Comparison of ENCODE assay signal across 8 mouse cellular contexts in genomic region chr14:60086808-60087725, GRCm38 (mm10).
A peak's percentile ranks its signal among the peaks of the same experiment; 100 is the strongest.
DNase-seq lines count a peak whose midpoint lies in the region; ATAC-seq lines count a peak whose summit lies in the region.

No protein-coding gene starts in this region.

- peak; percentile 82 for ATAC-seq in frontal cortex, adult (ENCODE audit: low TSS enrichment)
- peak; percentile 97 for ATAC-seq in intestine, embryonic 15.5 days
- peak; percentile 61; the same call in 1 of the 2 replicates for ATAC-seq in liver, embryonic 15.5 days (ENCODE audit: insufficient read depth)

- 11% methylated on average over 33 of the region's 33 CpGs for WGBS in embryonic facial prominence, embryonic 10.5 days
- 9% methylated on average over 31 of the region's 33 CpGs for WGBS in intestine, embryonic 15.5 days
- 16% methylated on average over 26 of the region's 33 CpGs for WGBS in liver, embryonic 15.5 days (ENCODE audit: insufficient replicate concordance)

- H3K4me1 ChIP-seq in embryonic facial prominence, embryonic 10.5 days = peaks cover 14% of the 10 kb centered on the region
- H3K4me1 ChIP-seq in intestine, embryonic 15.5 days (replicated peaks) = peaks cover 10% of the 10 kb centered on the region
- peaks cover 6% of the 10 kb centered on the region for H3K4me1 ChIP-seq in liver, embryonic 15.5 days (replicated peaks)

- peak overlapping the region; percentile 88 for H3K4me2 ChIP-seq in intestine, embryonic 15.5 days (replicated peaks)
- H3K4me2 ChIP-seq in liver, embryonic 15.5 days = peak overlapping the region; percentile 54

- DNase-seq in frontal cortex, postnatal 14 days (ENCODE audit: low spot score in 2 of 2) = no peak
- peak; percentile 28 for DNase-seq in adrenal gland, adult 2 months
- DNase-seq in embryonic facial prominence, embryonic 10.5 days (ENCODE audit: low spot score) = peak; percentile 88
- DNase-seq in neural tube, embryonic 10.5 days (ENCODE audit: extremely low spot score, low spot score) = peak; percentile 74
- DNase-seq in thymus, postnatal 10 days (ENCODE audit: low spot score in 2 of 2) = peak; percentile 7 to 41

- H3K9ac ChIP-seq in intestine, embryonic 15.5 days = no peak overlapping the region
- no peak overlapping the region for H3K9ac ChIP-seq in liver, embryonic 15.5 days

- peak overlapping the region; percentile 65 for H3K4me3 ChIP-seq in embryonic facial prominence, embryonic 10.5 days
- H3K4me3 ChIP-seq in intestine, embryonic 15.5 days (replicated peaks) = peak overlapping the region; percentile 43
- H3K4me3 ChIP-seq in liver, embryonic 15.5 days (replicated peaks) = peak overlapping the region; percentile 25; the same call in 1 of the 2 replicates

- H3K36me3 ChIP-seq in embryonic facial prominence, embryonic 10.5 days (replicated peaks) = no peaks in the 10 kb centered on the region
- H3K36me3 ChIP-seq in intestine, embryonic 15.5 days = no peaks in the 10 kb centered on the region
- H3K36me3 ChIP-seq in liver, embryonic 15.5 days (replicated peaks) = no peaks in the 10 kb centered on the region

- peak overlapping the region; percentile 70 for H3K27ac ChIP-seq in embryonic facial prominence, embryonic 10.5 days (replicated peaks)
- no peak overlapping the region for H3K27ac ChIP-seq in intestine, embryonic 15.5 days
- no peak overlapping the region for H3K27ac ChIP-seq in liver, embryonic 15.5 days (replicated peaks)

- H3K9me3 ChIP-seq in embryonic facial prominence, embryonic 10.5 days = no peaks in the 10 kb centered on the region
- H3K9me3 ChIP-seq in intestine, embryonic 15.5 days = no peaks in the 10 kb centered on the region
- no peaks in the 10 kb centered on the region for H3K9me3 ChIP-seq in liver, embryonic 15.5 days (replicated peaks)

- peaks cover 23% of the 10 kb centered on the region for H3K27me3 ChIP-seq in embryonic facial prominence, embryonic 10.5 days (replicated peaks; ENCODE audit: low read depth, poor library complexity, severe bottlenecking)
- H3K27me3 ChIP-seq in intestine, embryonic 15.5 days (replicated peaks) = 0 out of 2 replicates have a peak, but pooled peaks cover 2% of the 10 kb centered on the region
- H3K27me3 ChIP-seq in liver, embryonic 15.5 days = peaks cover 15% of the 10 kb centered on the region; the same call in 1 of the 2 replicates

Comparison
In these comparisons a context has a peak if more than half of its experiments do, and no peak if none do; other contexts are left out.
1. DNase-seq: peak in adrenal gland, adult 2 months (single experiment), embryonic facial prominence, embryonic 10.5 days (single experiment), neural tube, embryonic 10.5 days (single experiment) and thymus, postnatal 10 days (2 of 2); none in frontal cortex, postnatal 14 days (0 of 2).
2. Peak in every context shown above with its lines, with median percentiles within 50 percentile points of each other: ATAC-seq and H3K4me3 ChIP-seq.